Mouse (Mus musculus): Measurements from ENCODE around the gene Pde3b. TPM values are rescaled to one million over a fixed set of nuclear protein-coding genes. Genes with fewer than 3 reads are reported as not detected.
A peak's percentile ranks its signal among the peaks of the same experiment; 100 is the strongest.
"Not testable (repeated sequence)": the region's sequence is repeated elsewhere in the genome, so short reads cannot be mapped to it uniquely, and the experiment has no call there.

Gene Pde3b
- polyA plus RNA-seq (2015; fragmentation: Nextera tagmentation; extraction: Ambion mirVana): 5.5 and 6.0 TPM in 2 replicates

- H3K4me1 ChIP-seq: peaks cover 19% of the 10 kb centered on the region
- peak within 1 kb of the TSS; percentile 94 for H3K4me2 ChIP-seq
- no peaks in the 10 kb centered on the region for H3K36me3 ChIP-seq
- peak within 1 kb of the TSS; percentile 83 for H3K4me3 ChIP-seq
- 2% methylated on average over 52 of the region's 70 CpGs for WGBS
- H3K27me3 ChIP-seq: no peaks in the 10 kb centered on the region
- no peaks in the 10 kb centered on the region for H3K9me3 ChIP-seq
- peak within 1 kb of the TSS; percentile 83 for H3K27ac ChIP-seq
- peak within 1 kb of the TSS; percentile 76 for H3K9ac ChIP-seq
- ATAC-seq (ENCODE audit: borderline replicate concordance, extremely low read depth, low FRiP score, low TSS enrichment): peak; percentile 93
These were observed at the start of gene Pde3b for GRCm38 (mm10) chr7:114414421-114415335. Pde3b (plus strand) TSS chr7:114415281.

- Histone ChIP-seq H3K9ac (no peak overlapping the region), H3K4me3 (no peak overlapping the region), H3K27me3 (no peaks in the 10 kb centered on the region), H3K4me1 (no peaks in the 10 kb centered on the region), H3K36me3 (no peaks in the 10 kb centered on the region), H3K9me3 (no peaks in the 10 kb centered on the region), H3K27ac (no peak overlapping the region), H3K4me2 (no peak overlapping the region)
- WGBS: 77% methylated on average over 3 of the region's 3 CpGs
- no peak for ATAC-seq (ENCODE audit: borderline replicate concordance, extremely low read depth, low FRiP score, low TSS enrichment)
These were observed 13.0 kb upstream of the Pde3b start for GRCm38 (mm10) chr7:114402130-114402529.

GRCm38 (mm10) chr7:114415336-114416020, 397 bp downstream of the Pde3b start:
- Histone ChIP-seq H3K36me3 (no peaks in the 10 kb centered on the region), H3K27ac (peak overlapping the region; percentile 83), H3K4me3 (peak overlapping the region; percentile 83), H3K9me3 (no peaks in the 10 kb centered on the region), H3K4me2 (peak overlapping the region; percentile 94), H3K4me1 (peaks cover 19% of the 10 kb centered on the region), H3K27me3 (no peaks in the 10 kb centered on the region), H3K9ac (peak overlapping the region; percentile 76)
- under 1% methylated on average over 81 of the region's 103 CpGs for WGBS
- peak; percentile 73 for ATAC-seq (ENCODE audit: borderline replicate concordance, extremely low read depth, low FRiP score, low TSS enrichment)

- peaks cover 19% of the 10 kb centered on the region for H3K4me1 ChIP-seq
- no peaks in the 10 kb centered on the region for H3K36me3 ChIP-seq
- H3K9me3 ChIP-seq: no peaks in the 10 kb centered on the region
- peak overlapping the region; percentile 83 for H3K4me3 ChIP-seq
- ATAC-seq (ENCODE audit: borderline replicate concordance, extremely low read depth, low FRiP score, low TSS enrichment): peak; percentile 41
- H3K27ac ChIP-seq: peak overlapping the region; percentile 83
- H3K9ac ChIP-seq: peak overlapping the region; percentile 76
- no peaks in the 10 kb centered on the region for H3K27me3 ChIP-seq
- peak overlapping the region; percentile 94 for H3K4me2 ChIP-seq
- under 1% methylated on average over 66 of the region's 66 CpGs for WGBS
These were observed 1.2 kb downstream of the Pde3b start for GRCm38 (mm10) chr7:114416021-114416845.

GRCm38 (mm10) chr7:114419331-114419730, 4.2 kb downstream of the Pde3b start:
- ATAC-seq (ENCODE audit: borderline replicate concordance, extremely low read depth, low FRiP score, low TSS enrichment); H3K27ac ChIP-seq; H3K4me3 ChIP-seq; H3K27me3 ChIP-seq; H3K4me2 ChIP-seq; H3K36me3 ChIP-seq; H3K9me3 ChIP-seq; H3K9ac ChIP-seq: not testable (repeated sequence)
- WGBS: 67% methylated on average over 3 of the region's 3 CpGs
- H3K4me1 ChIP-seq: peaks cover 18% of the 10 kb centered on the region

GRCm38 (mm10) chr7:114420918-114421317, 5.8 kb downstream of the Pde3b start:
- Histone ChIP-seq H3K27me3 (no peaks in the 10 kb centered on the region), H3K9ac (no peak overlapping the region), H3K4me1 (peaks cover 14% of the 10 kb centered on the region; the same call in 1 of the 2 replicates), H3K4me3 (no peak overlapping the region), H3K27ac (no peak overlapping the region), H3K4me2 (no peak overlapping the region), H3K9me3 (no peaks in the 10 kb centered on the region), H3K36me3 (no peaks in the 10 kb centered on the region)
- WGBS: 28% methylated on average over 4 of the region's 4 CpGs
- no peak for ATAC-seq (ENCODE audit: borderline replicate concordance, extremely low read depth, low FRiP score, low TSS enrichment)

- WGBS: 49% methylated on average over 3 of the region's 3 CpGs
- Histone ChIP-seq H3K27ac (no peak overlapping the region), H3K9me3 (no peaks in the 10 kb centered on the region), H3K9ac (no peak overlapping the region), H3K27me3 (no peaks in the 10 kb centered on the region), H3K36me3 (no peaks in the 10 kb centered on the region), H3K4me2 (no peak overlapping the region), H3K4me1 (peaks cover 6% of the 10 kb centered on the region; the same call in 1 of the 2 replicates), H3K4me3 (no peak overlapping the region)
- no peak for ATAC-seq (ENCODE audit: borderline replicate concordance, extremely low read depth, low FRiP score, low TSS enrichment)
These were observed 7.1 kb downstream of the Pde3b start for GRCm38 (mm10) chr7:114422224-114422623.

GRCm38 (mm10) chr7:114429768-114430167, 14.7 kb downstream of the Pde3b start:
- ATAC-seq (ENCODE audit: borderline replicate concordance, extremely low read depth, low FRiP score, low TSS enrichment): no peak
- H3K36me3 ChIP-seq: no peaks in the 10 kb centered on the region
- no peak overlapping the region for H3K4me3 ChIP-seq
- no peaks in the 10 kb centered on the region for H3K27me3 ChIP-seq
- H3K9ac ChIP-seq: no peak overlapping the region
- no peak overlapping the region for H3K4me2 ChIP-seq
- no peaks in the 10 kb centered on the region for H3K9me3 ChIP-seq
- no peaks in the 10 kb centered on the region for H3K4me1 ChIP-seq
- H3K27ac ChIP-seq: no peak overlapping the region
- WGBS: 87% methylated on average over 5 of the region's 5 CpGs

- 62% methylated on average over 4 of the region's 4 CpGs for WGBS
- Histone ChIP-seq H3K4me2 (no peak overlapping the region), H3K27me3 (no peaks in the 10 kb centered on the region), H3K9ac (no peak overlapping the region), H3K4me1 (no peaks in the 10 kb centered on the region), H3K9me3 (no peaks in the 10 kb centered on the region), H3K36me3 (no peaks in the 10 kb centered on the region), H3K4me3 (no peak overlapping the region), H3K27ac (no peak overlapping the region)
- ATAC-seq (ENCODE audit: borderline replicate concordance, extremely low read depth, low FRiP score, low TSS enrichment): no peak
These were observed 16.9 kb downstream of the Pde3b start for GRCm38 (mm10) chr7:114431966-114432365.

- Histone ChIP-seq H3K4me2 (no peak overlapping the region), H3K36me3 (no peaks in the 10 kb centered on the region), H3K27ac (no peak overlapping the region), H3K4me1 (no peaks in the 10 kb centered on the region), H3K9me3 (no peaks in the 10 kb centered on the region), H3K9ac (no peak overlapping the region), H3K4me3 (no peak overlapping the region), H3K27me3 (no peaks in the 10 kb centered on the region)
- ATAC-seq (ENCODE audit: borderline replicate concordance, extremely low read depth, low FRiP score, low TSS enrichment): no peak
- 56% methylated on average over 1 of the region's 1 CpGs for WGBS
These were observed 24.6 kb downstream of the Pde3b start for GRCm38 (mm10) chr7:114439726-114440125.

GRCm38 (mm10) chr7:114440494-114440893, 25.4 kb downstream of the Pde3b start:
- no peak overlapping the region for H3K4me3 ChIP-seq
- no peaks in the 10 kb centered on the region for H3K4me1 ChIP-seq
- no peaks in the 10 kb centered on the region for H3K27me3 ChIP-seq
- no peaks in the 10 kb centered on the region for H3K36me3 ChIP-seq
- 90% methylated on average over 1 of the region's 1 CpGs for WGBS
- H3K9me3 ChIP-seq: no peaks in the 10 kb centered on the region
- H3K4me2 ChIP-seq: no peak overlapping the region
- H3K9ac ChIP-seq: no peak overlapping the region
- no peak overlapping the region for H3K27ac ChIP-seq
- no peak for ATAC-seq (ENCODE audit: borderline replicate concordance, extremely low read depth, low FRiP score, low TSS enrichment)

All from lung, embryonic 15.5 days (tissue).